Mouse (Mus musculus): ENCODE measurements at regions not wholly inside any gene's neighbourhood (a gene's known extent, or its start where the extent isn't known, plus 50 kb on each side); places are given as distances from the start of the nearest gene placed in this dataset.

DNA sequence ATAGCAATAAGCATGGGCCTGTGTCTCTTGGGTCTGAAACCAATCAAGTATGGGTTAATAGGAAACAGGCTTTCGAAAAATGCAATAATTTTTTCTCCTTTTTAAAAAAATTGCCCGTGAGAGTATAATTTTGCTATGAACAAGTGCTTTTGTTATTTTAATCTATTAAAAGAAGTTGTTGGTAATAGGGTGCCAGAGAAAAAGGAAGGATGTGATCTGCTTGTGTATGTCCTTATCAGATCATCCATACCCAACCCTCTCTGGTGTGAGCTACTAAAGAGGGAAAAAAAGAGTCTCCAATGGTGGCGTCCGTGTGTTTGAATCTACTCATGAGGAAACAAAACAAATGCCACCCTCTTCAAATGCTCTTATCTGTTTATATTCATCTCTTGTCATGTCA lies 484.9 kb downstream of the Car8 start:
- H3K27ac ChIP-seq (ENCODE audit: low read depth, low read length): no peak overlapping the region
- H3K9me3 ChIP-seq (ENCODE audit: control insufficient read depth, low read length): no peaks in the 10 kb centered on the region
- H3K36me3 ChIP-seq (ENCODE audit: control insufficient read depth, insufficient read depth, low read length): no peaks in the 10 kb centered on the region
- 91% methylated on average over 4 of the region's 4 CpGs for WGBS
- no peak overlapping the region for H3K4me3 ChIP-seq (ENCODE audit: low read depth, low read length)
- no peak overlapping the region for H3K4me2 ChIP-seq (ENCODE audit: low read depth, low read length)
- no peaks in the 10 kb centered on the region for H3K27me3 ChIP-seq (ENCODE audit: control insufficient read depth, insufficient read depth, low read length)
- no peak for ATAC-seq (ENCODE audit: low read depth)
- no peak overlapping the region for H3K9ac ChIP-seq (replicated peaks; ENCODE audit: low read depth, low read length)
- H3K4me1 ChIP-seq (ENCODE audit: control insufficient read depth, insufficient read depth, low read length): no peaks in the 10 kb centered on the region

DNA sequence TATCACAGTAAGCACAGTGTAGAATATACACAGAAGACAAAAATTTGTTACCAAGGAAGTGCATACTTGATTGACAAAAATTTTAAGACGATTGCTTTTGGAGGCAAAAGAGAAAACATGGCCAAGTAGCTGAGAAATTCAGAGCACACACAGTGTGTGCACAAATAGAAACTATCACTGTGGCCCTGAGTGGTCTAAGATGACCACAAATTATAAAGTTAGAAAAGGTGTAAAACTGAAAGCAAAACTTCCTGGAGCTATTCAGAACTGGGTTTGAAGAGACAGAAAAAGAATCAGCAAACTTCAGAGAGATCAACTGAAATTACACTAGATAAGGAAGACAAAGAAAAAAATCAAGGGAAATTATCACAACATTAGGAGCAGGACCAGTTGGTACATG lies 487.6 kb downstream of the Car8 start:
- H3K9ac ChIP-seq (replicated peaks; ENCODE audit: low read depth, low read length): no peak overlapping the region
- H3K27ac ChIP-seq (ENCODE audit: low read depth, low read length): no peak overlapping the region
- no peak overlapping the region for H3K4me2 ChIP-seq (ENCODE audit: low read depth, low read length)
- H3K36me3 ChIP-seq (ENCODE audit: control insufficient read depth, insufficient read depth, low read length): no peaks in the 10 kb centered on the region
- H3K4me3 ChIP-seq (ENCODE audit: low read depth, low read length): no peak overlapping the region
- no peaks in the 10 kb centered on the region for H3K27me3 ChIP-seq (ENCODE audit: control insufficient read depth, insufficient read depth, low read length)
- ATAC-seq (ENCODE audit: low read depth): no peak
- WGBS: 85% methylated on average over 1 of the region's 1 CpGs
- H3K9me3 ChIP-seq (ENCODE audit: control insufficient read depth, low read length): no peaks in the 10 kb centered on the region
- no peaks in the 10 kb centered on the region for H3K4me1 ChIP-seq (ENCODE audit: control insufficient read depth, insufficient read depth, low read length)

DNA sequence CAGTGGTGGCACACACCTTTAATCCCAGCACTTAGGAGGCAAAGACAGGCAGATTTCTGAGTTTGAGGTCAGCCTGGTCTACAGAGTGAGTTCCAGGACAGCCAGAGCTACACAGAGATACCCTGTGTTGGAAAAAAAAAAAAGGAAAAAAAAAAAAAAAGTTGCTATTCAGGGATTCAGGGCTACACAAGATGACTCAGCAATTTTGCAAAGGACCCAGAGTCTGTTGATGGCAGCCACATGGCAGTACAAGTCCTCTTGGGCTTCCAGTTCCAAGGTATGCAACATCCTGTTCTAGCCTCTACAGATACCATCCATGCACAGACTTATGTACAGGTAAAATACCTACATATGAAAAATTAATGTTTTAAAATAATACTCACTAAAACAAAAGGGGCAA lies 515.9 kb downstream of the Car8 start:
- Histone ChIP-seq H3K9me3 (ENCODE audit: control insufficient read depth, low read length) (no peaks in the 10 kb centered on the region), H3K36me3 (ENCODE audit: control insufficient read depth, insufficient read depth, low read length) (no peaks in the 10 kb centered on the region), H3K4me2 (ENCODE audit: low read depth, low read length) (no peak overlapping the region), H3K4me3 (ENCODE audit: low read depth, low read length) (no peak overlapping the region), H3K27ac (ENCODE audit: low read depth, low read length) (no peak overlapping the region), H3K27me3 (ENCODE audit: control insufficient read depth, insufficient read depth, low read length) (no peaks in the 10 kb centered on the region), H3K4me1 (ENCODE audit: control insufficient read depth, insufficient read depth, low read length) (no peaks in the 10 kb centered on the region), H3K9ac (replicated peaks; ENCODE audit: low read depth, low read length) (no peak overlapping the region)
- ATAC-seq (ENCODE audit: low read depth): no peak

DNA sequence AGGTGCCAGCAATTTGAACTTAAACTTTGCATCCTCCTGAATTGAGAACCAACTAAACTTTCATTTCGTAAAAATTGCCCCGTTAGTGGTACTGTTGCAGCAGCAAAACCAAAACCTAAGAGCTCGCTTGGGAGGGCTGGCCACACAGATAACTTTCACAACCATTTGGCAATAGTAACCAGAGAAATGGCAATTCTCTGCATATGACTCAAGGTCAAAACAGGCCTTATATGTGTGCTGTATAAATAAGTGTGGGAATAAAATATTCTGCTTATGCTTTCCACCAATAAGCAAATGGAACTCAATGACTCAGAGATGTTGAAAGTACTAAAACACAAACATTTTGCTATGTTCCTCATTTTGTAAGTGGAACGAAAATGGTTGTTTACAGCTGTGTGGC lies 550.3 kb downstream of the Car8 start:
- WGBS: 92% methylated on average over 4 of the region's 4 CpGs

DNA sequence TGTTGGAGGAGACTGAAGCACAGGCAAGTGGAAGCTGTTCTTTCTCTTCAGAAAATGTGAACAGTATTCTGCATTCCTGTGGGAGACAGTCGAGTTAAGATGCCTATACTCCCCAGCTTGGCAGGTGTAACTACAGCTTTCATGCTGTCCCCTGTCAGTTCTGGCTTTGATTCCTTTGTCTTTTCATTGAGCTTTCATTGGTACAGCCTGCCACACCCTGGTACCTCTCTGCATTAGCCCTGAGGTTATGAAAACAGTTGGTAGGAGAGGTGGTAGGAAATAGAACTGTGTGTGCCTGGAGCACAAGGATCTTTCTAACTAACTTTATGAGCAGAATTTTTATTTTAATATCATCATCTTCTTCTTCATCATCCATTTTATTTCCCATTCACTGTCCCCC lies 551.6 kb downstream of the Car8 start:
- H3K4me1 ChIP-seq (ENCODE audit: control insufficient read depth, insufficient read depth, low read length): no peaks in the 10 kb centered on the region
- H3K27ac ChIP-seq (ENCODE audit: low read depth, low read length): no peak overlapping the region
- no peaks in the 10 kb centered on the region for H3K36me3 ChIP-seq (ENCODE audit: control insufficient read depth, insufficient read depth, low read length)
- H3K9me3 ChIP-seq (ENCODE audit: control insufficient read depth, low read length): no peaks in the 10 kb centered on the region
- ATAC-seq (ENCODE audit: low read depth): no peak
- H3K27me3 ChIP-seq (ENCODE audit: control insufficient read depth, insufficient read depth, low read length): no peaks in the 10 kb centered on the region
- H3K4me2 ChIP-seq (ENCODE audit: low read depth, low read length): no peak overlapping the region
- no peak overlapping the region for H3K9ac ChIP-seq (replicated peaks; ENCODE audit: low read depth, low read length)
- 77% methylated on average over 1 of the region's 1 CpGs for WGBS
- no peak overlapping the region for H3K4me3 ChIP-seq (ENCODE audit: low read depth, low read length)

More for the DNA sequence above, 550.3 kb downstream of the Car8 start:
- Histone ChIP-seq H3K4me3 (ENCODE audit: low read depth, low read length) (no peak overlapping the region), H3K9ac (replicated peaks; ENCODE audit: low read depth, low read length) (no peak overlapping the region), H3K27ac (ENCODE audit: low read depth, low read length) (no peak overlapping the region), H3K4me2 (ENCODE audit: low read depth, low read length) (no peak overlapping the region), H3K36me3 (ENCODE audit: control insufficient read depth, insufficient read depth, low read length) (no peaks in the 10 kb centered on the region), H3K27me3 (ENCODE audit: control insufficient read depth, insufficient read depth, low read length) (no peaks in the 10 kb centered on the region), H3K4me1 (ENCODE audit: control insufficient read depth, insufficient read depth, low read length) (no peaks in the 10 kb centered on the region), H3K9me3 (ENCODE audit: control insufficient read depth, low read length) (no peaks in the 10 kb centered on the region)
- no peak for ATAC-seq (ENCODE audit: low read depth)

DNA sequence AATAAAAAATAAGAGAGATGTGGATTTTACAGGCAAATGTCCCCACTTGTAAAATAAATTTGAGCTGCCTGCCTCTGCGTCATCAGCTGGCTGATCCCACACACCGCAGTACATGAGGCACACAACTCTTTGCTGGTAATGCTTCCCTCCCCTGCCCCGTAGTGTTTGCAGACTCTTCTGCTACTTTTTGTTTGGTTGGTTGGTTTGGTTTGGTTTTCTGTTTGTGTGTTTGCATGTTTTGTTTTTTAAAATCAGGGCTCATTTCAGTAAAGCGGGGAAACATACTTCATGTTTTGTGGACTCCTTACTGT lies 568.1 kb downstream of the Car8 start:
- no peak overlapping the region for H3K4me2 ChIP-seq (ENCODE audit: low read depth, low read length)
- no peaks in the 10 kb centered on the region for H3K4me1 ChIP-seq (ENCODE audit: control insufficient read depth, insufficient read depth, low read length)
- WGBS: 90% methylated on average over 4 of the region's 4 CpGs
- no peaks in the 10 kb centered on the region for H3K27me3 ChIP-seq (ENCODE audit: control insufficient read depth, insufficient read depth, low read length)
- no peaks in the 10 kb centered on the region for H3K36me3 ChIP-seq (ENCODE audit: control insufficient read depth, insufficient read depth, low read length)
- H3K4me3 ChIP-seq (ENCODE audit: low read depth, low read length): no peak overlapping the region
- no peak overlapping the region for H3K27ac ChIP-seq (ENCODE audit: low read depth, low read length)
- no peaks in the 10 kb centered on the region for H3K9me3 ChIP-seq (ENCODE audit: control insufficient read depth, low read length)
- no peak overlapping the region for H3K9ac ChIP-seq (replicated peaks; ENCODE audit: low read depth, low read length)
- no peak for ATAC-seq (ENCODE audit: low read depth)

DNA sequence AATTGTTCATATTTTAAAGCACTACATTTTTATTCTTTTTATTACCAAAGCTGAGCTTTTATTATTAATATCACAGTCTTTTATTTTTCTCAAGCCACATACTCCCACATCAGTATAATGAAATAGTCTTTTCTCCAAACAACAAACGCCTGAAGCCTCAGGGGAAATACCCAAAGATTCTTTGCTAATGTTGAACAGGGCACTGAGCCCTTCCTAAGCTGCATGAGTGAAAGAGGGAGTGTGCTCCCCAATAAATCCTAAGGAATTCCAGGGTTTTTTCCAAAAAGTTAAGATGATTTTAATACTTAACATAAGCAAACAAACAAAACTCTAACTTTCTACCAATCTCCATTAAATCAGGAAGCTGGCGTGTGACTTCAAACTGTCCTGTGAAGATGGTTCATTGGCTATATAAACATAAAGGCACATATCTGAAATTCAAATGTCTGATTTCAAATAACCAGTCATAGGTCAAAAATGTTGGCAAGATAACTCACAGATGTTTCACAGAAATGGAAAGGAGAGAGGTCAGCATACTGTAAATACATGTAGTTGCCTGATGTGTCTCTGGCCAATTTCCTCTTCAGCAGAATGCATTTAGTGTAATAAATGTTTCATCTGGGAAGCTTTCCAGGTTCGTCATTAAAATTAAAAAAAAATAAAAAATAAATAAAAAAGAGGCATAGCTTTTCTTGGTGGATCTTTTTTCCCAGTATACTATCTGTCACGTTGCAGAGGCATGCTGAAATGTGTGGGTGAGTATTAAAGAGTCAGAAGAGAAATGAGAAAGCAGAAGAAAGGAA lies 568.6 kb downstream of the Car8 start:
- no peaks in the 10 kb centered on the region for H3K4me1 ChIP-seq (ENCODE audit: control insufficient read depth, insufficient read depth, low read length)
- H3K27ac ChIP-seq (ENCODE audit: low read depth, low read length): no peak overlapping the region
- H3K9me3 ChIP-seq (ENCODE audit: control insufficient read depth, low read length): no peaks in the 10 kb centered on the region
- no peak for ATAC-seq (ENCODE audit: low read depth)
- no peaks in the 10 kb centered on the region for H3K27me3 ChIP-seq (ENCODE audit: control insufficient read depth, insufficient read depth, low read length)
- H3K4me3 ChIP-seq (ENCODE audit: low read depth, low read length): no peak overlapping the region
- no peak overlapping the region for H3K9ac ChIP-seq (replicated peaks; ENCODE audit: low read depth, low read length)
- H3K4me2 ChIP-seq (ENCODE audit: low read depth, low read length): no peak overlapping the region
- 68% methylated on average over 4 of the region's 4 CpGs for WGBS
- H3K36me3 ChIP-seq (ENCODE audit: control insufficient read depth, insufficient read depth, low read length): no peaks in the 10 kb centered on the region

DNA sequence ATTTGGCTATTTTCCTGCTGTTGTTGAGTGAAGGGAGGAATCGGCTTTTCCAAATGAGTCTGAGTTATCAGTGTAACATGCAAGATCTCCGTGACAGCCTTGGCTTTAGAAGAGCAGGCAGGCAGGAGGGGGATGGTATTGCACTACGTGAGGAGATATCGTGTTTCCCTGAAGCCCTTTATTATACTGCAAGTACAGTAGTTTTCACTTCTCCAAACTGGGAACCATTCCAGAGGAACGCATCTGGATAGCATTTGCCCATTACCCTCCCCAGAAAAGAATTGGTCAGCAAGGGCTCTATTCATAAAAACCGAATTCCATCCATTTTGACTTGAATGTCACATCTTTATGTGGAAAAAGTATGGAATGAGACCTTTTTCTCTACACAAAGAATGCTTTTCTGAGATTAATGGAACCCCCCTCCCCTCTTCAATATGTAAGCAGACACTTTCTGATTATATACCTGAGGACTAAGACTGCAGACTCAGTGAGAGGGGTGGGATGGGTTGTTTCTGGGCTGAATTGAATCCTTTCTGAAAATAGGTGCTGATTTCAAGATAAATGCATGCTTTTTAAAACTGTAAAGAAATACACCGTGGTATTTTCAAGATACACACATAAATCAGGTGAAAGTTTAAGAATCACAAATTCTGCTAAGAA lies 571.8 kb downstream of the Car8 start:
- H3K4me1 ChIP-seq (ENCODE audit: control insufficient read depth, insufficient read depth, low read length): no peaks in the 10 kb centered on the region
- H3K36me3 ChIP-seq (ENCODE audit: control insufficient read depth, insufficient read depth, low read length): no peaks in the 10 kb centered on the region
- no peaks in the 10 kb centered on the region for H3K27me3 ChIP-seq (ENCODE audit: control insufficient read depth, insufficient read depth, low read length)
- H3K27ac ChIP-seq (ENCODE audit: low read depth, low read length): no peak overlapping the region
- H3K4me3 ChIP-seq (ENCODE audit: low read depth, low read length): no peak overlapping the region
- H3K9me3 ChIP-seq (ENCODE audit: control insufficient read depth, low read length): no peaks in the 10 kb centered on the region
- H3K4me2 ChIP-seq (ENCODE audit: low read depth, low read length): no peak overlapping the region
- ATAC-seq (ENCODE audit: low read depth): peak; percentile 46; the same call in 1 of the 2 replicates
- 62% methylated on average over 7 of the region's 7 CpGs for WGBS
- H3K9ac ChIP-seq (replicated peaks; ENCODE audit: low read depth, low read length): no peak overlapping the region

DNA sequence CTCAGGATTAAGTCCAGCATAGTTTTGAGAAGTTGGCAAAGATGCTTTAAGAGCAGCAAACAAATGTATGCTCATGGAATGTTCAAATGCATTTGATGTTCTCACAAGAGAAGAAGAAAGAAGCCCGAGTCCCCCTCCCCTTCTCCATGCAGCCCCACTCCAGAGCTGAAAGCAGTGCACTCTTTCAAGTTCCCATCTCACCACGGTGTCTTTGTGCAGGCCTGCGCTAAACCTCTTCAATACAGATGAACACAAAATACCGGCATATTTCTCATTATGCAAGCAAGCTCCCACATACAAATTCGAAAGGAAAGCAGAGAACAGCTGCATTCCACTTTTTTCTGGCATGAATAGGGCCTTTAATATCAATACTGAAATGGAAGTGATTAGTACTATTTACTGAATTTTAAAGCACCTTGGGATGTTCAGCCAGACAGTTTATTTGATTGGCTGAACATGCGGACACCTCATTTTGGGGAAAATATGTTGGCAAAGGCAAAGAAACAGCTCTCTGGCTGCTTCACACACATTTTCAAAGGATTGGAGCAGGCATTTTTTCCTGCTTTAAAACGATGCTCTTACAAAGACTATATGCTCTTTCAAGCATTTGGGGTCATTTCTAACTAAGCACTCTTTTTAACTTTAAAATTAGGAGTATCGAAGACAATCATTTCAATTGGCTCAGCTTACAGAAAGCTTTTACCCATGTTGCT lies 595.8 kb downstream of the Car8 start:
- Histone ChIP-seq H3K4me1 (ENCODE audit: control insufficient read depth, insufficient read depth, low read length) (no peaks in the 10 kb centered on the region), H3K4me3 (ENCODE audit: low read depth, low read length) (no peak overlapping the region), H3K27me3 (ENCODE audit: control insufficient read depth, insufficient read depth, low read length) (no peaks in the 10 kb centered on the region), H3K27ac (ENCODE audit: low read depth, low read length) (no peak overlapping the region), H3K36me3 (ENCODE audit: control insufficient read depth, insufficient read depth, low read length) (no peaks in the 10 kb centered on the region), H3K9me3 (ENCODE audit: control insufficient read depth, low read length) (no peaks in the 10 kb centered on the region; the same call in 1 of the 2 replicates), H3K9ac (replicated peaks; ENCODE audit: low read depth, low read length) (no peak overlapping the region), H3K4me2 (ENCODE audit: low read depth, low read length) (no peak overlapping the region)
- no peak for ATAC-seq (ENCODE audit: low read depth)
- WGBS: 74% methylated on average over 8 of the region's 8 CpGs

Measured in neural tube, embryonic 14.5 days (tissue).